Mouse (Mus musculus) cerebellum, adult 2 months (tissue): ENCODE results near the gene Pcbp1. TPM values are rescaled to one million over a fixed set of nuclear protein-coding genes. Genes with fewer than 3 reads are reported as not detected.

Source experiments
- DNase-seq, 2 experiments: peaks; one replicate each; pipeline ENCODE4 v3.0.0; 2021
- H3K27ac ChIP-seq: fragments of 200-500 bp; 2 replicates; pipeline ENCODE4 v1.5.1; 2012; ENCODE audit warnings: low read length, control low read depth, inconsistent platforms; ENCODE audit not compliant: insufficient read depth
- H3K27me3 ChIP-seq: fragments of 200-500 bp; 2 replicates; pipeline ENCODE4 v1.6.1; 2012; ENCODE audit warnings: inconsistent platforms, mild to moderate bottlenecking, low read length, moderate library complexity; ENCODE audit not compliant: control insufficient read depth, insufficient read depth
- H3K4me1 ChIP-seq: fragments of 200-500 bp; 2 replicates; pipeline ENCODE4 v1.6.1; 2011; ENCODE audit warnings: low read length; ENCODE audit not compliant: control insufficient read depth, insufficient read depth
- H3K4me3 ChIP-seq: fragments of 200-500 bp; replicated peaks from 2 replicates; pipeline ENCODE3; 2011; ENCODE audit warnings: mild to moderate bottlenecking, low read depth, low read length, control low read depth; ENCODE audit not compliant: insufficient read depth
- CTCF ChIP-seq: fragments of 200-500 bp; IDR thresholded peaks from 2 replicates; pipeline ENCODE4 v1.5.1; 2011; ENCODE audit warnings: low read depth, mild to moderate bottlenecking, control low read depth, low read length, moderate library complexity, borderline replicate concordance; ENCODE audit not compliant: insufficient read depth
- POLR2A ChIP-seq: fragments of 200-500 bp; IDR thresholded peaks from 2 replicates; pipeline ENCODE4 v1.6.1; 2011; ENCODE audit warnings: low read length, control low read depth, borderline replicate concordance; ENCODE audit not compliant: insufficient read depth
- WGBS: fragments of 180-500 bp; shearing (Covaris S2); methylation state at CpG from one replicate; pipeline ENCODE4 v1.1.7; 2018; 5-methylcytosine and 5-hydroxymethylcytosine counted together
- polyA plus RNA-seq: library from polyadenylated mRNA; depleted of rRNA; stranded (reverse); fragments of >200 nt; gene quantifications from 2 replicates; pipeline ENCODE4 v1.2.3, GENCODE M21; 2012

Gene Pcbp1
- polyA plus RNA-seq, 1 experiment: 179 TPM

GRCm38 (mm10) chr6:86522001-86522911, 3.9 kb downstream of the Pcbp1 start:
- TF ChIP-seq CTCF (no peak), POLR2A (no peak)
- WGBS: 73% methylated on average over 5 of the region's 5 CpGs
- no peak overlapping the region for H3K4me3 ChIP-seq

DNA sequence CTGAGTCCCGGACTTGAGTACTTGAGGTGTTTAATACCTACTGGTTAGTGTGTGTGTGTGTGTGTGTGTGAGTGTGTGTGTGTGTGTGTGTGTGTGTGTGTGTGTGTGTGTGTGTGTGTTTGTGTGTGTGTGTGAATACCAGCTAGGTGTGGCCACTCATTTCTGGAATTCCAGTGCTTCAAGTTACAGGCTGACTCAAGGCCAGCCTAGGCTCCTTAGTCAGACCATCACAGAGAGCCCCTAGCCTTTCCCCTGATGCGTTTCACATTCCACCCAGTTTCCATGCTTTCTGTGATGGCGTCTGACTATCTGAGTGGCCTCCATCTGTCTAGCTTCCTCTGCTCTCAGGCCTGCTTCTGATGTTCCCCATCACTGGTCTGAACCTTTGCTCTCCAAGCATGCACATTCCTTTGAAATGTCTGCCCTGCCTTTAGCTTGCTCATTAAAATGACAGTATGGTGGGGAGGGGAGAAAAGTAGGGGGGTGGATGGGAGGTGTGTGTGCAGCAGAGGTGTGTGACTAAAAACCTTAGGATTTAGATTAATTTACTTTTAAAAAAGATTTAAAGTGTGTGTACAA, 6.3 kb downstream of the Pcbp1 start:
- Histone ChIP-seq H3K27me3 (no peaks in the 10 kb centered on the region), H3K4me3 (no peak overlapping the region), H3K4me1 (peaks cover 6% of the 10 kb centered on the region), H3K27ac (no peak overlapping the region)
- no peak for DNase-seq
- 71% methylated on average over 3 of the region's 3 CpGs for WGBS
- TF ChIP-seq POLR2A (no peak), CTCF (no peak)

More at GRCm38 (mm10) chr6:86522001-86522911, 3.9 kb downstream of the Pcbp1 start:
- no peak for DNase-seq
- no peak overlapping the region for H3K27ac ChIP-seq
- H3K4me1 ChIP-seq: peaks cover 6% of the 10 kb centered on the region
- no peaks in the 10 kb centered on the region for H3K27me3 ChIP-seq

DNA sequence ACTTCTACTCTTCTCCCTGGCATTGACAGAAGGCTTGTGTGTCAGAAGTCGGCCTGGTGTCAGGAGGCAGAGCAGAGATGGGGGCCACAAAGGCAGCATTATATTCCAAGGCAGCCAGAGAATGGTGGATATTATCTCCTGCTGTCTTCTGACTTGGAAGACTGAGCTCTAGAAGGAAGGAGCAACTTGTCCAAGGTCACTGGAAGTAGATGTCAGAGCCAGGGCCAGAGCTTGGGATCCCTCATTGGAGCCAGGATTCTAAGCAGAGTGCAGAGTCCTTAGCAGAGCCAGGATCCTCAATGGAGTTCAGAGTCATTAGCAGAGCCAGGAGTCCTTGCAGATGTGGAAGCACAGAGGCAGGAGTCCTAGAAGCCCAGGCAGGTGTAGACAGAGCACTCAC, 10.1 kb downstream of the Pcbp1 start:
- DNase-seq: no peak
- 54% methylated on average over 1 of the region's 1 CpGs for WGBS
- peak overlapping the region; percentile 69; the same call in 1 of the 2 replicates for H3K27ac ChIP-seq
- no peaks in the 10 kb centered on the region for H3K4me1 ChIP-seq
- H3K27me3 ChIP-seq: no peaks in the 10 kb centered on the region
- H3K4me3 ChIP-seq: no peak overlapping the region
- TF ChIP-seq POLR2A (no peak), CTCF (no peak)

- TF ChIP-seq CTCF (no peak), POLR2A (no peak)
- Histone ChIP-seq H3K4me1 (no peaks in the 10 kb centered on the region), H3K27me3 (no peaks in the 10 kb centered on the region), H3K27ac (no peak overlapping the region), H3K4me3 (no peak overlapping the region)
- DNase-seq: no peak
- 89% methylated on average over 4 of the region's 4 CpGs for WGBS
Measured at GRCm38 (mm10) chr6:86513296-86513695, 12.8 kb downstream of the Pcbp1 start.

DNA sequence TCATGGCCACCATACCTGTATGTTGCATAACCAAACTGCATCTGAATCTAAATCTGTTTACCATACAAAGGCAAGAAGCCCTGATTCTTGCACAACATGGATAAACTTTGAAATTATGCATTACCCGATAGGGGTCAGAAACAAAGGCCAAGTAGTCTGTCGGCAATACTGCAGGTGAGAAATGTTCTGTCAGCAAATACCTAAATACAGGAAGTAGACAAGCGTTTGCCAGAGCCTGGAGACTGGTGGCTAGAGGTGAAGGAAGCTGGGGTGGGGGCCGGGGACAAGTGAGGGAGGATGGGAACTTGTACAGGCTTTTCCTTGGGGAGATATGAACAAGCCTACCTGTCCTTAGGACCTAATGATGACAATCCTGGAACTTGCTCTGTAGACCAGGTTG, 15.1 kb downstream of the Pcbp1 start:
- Histone ChIP-seq H3K27ac (no peak overlapping the region), H3K27me3 (no peaks in the 10 kb centered on the region), H3K4me3 (no peak overlapping the region), H3K4me1 (no peaks in the 10 kb centered on the region)
- no peak for DNase-seq
- TF ChIP-seq CTCF (no peak), POLR2A (no peak)
- WGBS: 87% methylated on average over 4 of the region's 4 CpGs

DNA sequence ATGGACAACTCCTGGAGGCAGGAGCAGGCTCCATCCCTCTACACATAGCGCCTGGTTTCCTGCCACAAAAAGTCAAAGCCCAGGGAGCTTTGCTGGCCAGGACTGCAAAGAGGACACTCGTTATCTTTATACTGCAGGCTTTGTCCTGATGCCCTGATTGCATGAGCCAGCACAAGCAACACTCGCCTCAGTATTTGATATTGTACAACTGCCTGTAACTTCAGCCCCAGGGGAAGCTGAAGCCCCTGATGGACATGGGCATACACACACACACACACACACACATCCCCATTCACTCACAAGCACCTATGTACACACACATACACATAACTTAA, 16.3 kb downstream of the Pcbp1 start:
- H3K4me1 ChIP-seq: no peaks in the 10 kb centered on the region
- WGBS: 67% methylated on average over 3 of the region's 3 CpGs
- no peak for TF ChIP-seq POLR2A
- no peak for TF ChIP-seq CTCF
- no peak overlapping the region for H3K27ac ChIP-seq
- no peaks in the 10 kb centered on the region for H3K27me3 ChIP-seq
- no peak for DNase-seq
- H3K4me3 ChIP-seq: no peak overlapping the region

GRCm38 (mm10) chr6:86509194-86509865, 16.8 kb downstream of the Pcbp1 start:
- no peak overlapping the region for H3K4me3 ChIP-seq
- WGBS: 84% methylated on average over 4 of the region's 4 CpGs
- DNase-seq: no peak
- H3K4me1 ChIP-seq: no peaks in the 10 kb centered on the region
- no peak overlapping the region for H3K27ac ChIP-seq
- TF ChIP-seq POLR2A (no peak), CTCF (no peak)
- no peaks in the 10 kb centered on the region for H3K27me3 ChIP-seq
